In the genomic region with DNA sequence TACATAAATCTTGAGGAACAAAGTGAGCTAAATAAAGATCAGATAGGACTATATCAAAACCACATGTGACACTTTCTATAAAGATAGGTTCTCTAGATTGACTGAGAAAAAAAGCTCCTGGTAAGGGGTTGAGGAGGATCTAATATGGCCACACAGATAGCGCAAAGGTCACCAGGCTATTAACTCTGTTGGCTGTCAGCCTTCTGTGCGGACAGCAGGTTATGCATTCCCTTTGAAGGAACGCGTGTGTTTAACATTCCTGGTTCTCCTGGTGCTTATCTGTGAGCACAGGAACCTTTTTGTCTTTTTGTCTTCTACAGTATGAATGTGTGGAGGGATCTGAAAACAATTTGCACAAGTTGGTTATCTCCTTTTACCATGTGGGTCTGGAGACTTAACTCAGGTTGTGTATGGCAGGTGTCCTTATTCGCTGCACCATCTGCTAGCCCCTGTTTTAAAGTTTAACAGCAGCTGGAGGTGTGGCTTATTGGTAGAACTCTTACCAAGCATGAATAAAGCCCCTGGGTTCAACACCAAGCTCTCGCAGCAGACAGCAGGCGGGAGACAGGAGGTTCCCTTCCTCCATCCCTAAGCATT, we compare ENCODE assay signal across 29 mouse cellular contexts. TPM values are rescaled to one million over a fixed set of nuclear protein-coding genes. Genes with fewer than 3 reads are reported as not detected.
DNase-seq lines count a peak whose midpoint lies in the region; ATAC-seq and TF ChIP-seq lines count a peak whose summit lies in the region.
"Had no signal": no experiment of that assay in that cellular context is flagged by ENCODE, and none has a peak within 500 bp of the region (broad histone marks: within the 10 kb centered on the region; RNA-seq: fewer than 3 reads in every experiment).

No protein-coding gene starts in this region.

- ATAC-seq in heart, embryonic 13.5 days (ENCODE audit: extremely low read depth, insufficient number of reproducible peaks, low FRiP score, low TSS enrichment) = no peak
- ATAC-seq in liver, embryonic 14.5 days (ENCODE audit: insufficient read depth) = peak; percentile 70; the same call in 1 of the 2 replicates
- ATAC-seq: activated CD4-positive, CD25-positive, alpha-beta regulatory T cell, adult 4 months; forebrain, embryonic 15.5 days had no signal

- H3K4me3 ChIP-seq in heart, embryonic 13.5 days = no peak overlapping the region
- no peak overlapping the region for H3K4me3 ChIP-seq in liver, embryonic 14.5 days (ENCODE audit: insufficient read depth in 1 of 2, low read depth in 2 of 2, low read length in 2 of 2)
- H3K4me3 ChIP-seq: embryonic facial prominence, embryonic 10.5 days; forebrain, embryonic 15.5 days; heart, adult 2 months; hindbrain, embryonic 13.5 days; midbrain, embryonic 10.5 days had no signal

- H3K9me3 ChIP-seq in heart, embryonic 13.5 days = no peaks in the 10 kb centered on the region
- H3K9me3 ChIP-seq in liver, embryonic 14.5 days (ENCODE audit: control insufficient read depth, low read length) = no peaks in the 10 kb centered on the region
- H3K9me3 ChIP-seq: embryonic facial prominence, embryonic 10.5 days; forebrain, embryonic 15.5 days; hindbrain, embryonic 13.5 days; midbrain, embryonic 10.5 days had no signal

- peak overlapping the region; percentile 59 for H3K27ac ChIP-seq in heart, embryonic 13.5 days (replicated peaks)
- no peak overlapping the region for H3K27ac ChIP-seq in liver, embryonic 14.5 days
- H3K27ac ChIP-seq: embryonic facial prominence, embryonic 10.5 days; forebrain, embryonic 15.5 days; heart, adult 2 months; hindbrain, embryonic 13.5 days; midbrain, embryonic 10.5 days had no signal

- H3K9ac ChIP-seq in heart, embryonic 13.5 days = no peak overlapping the region
- no peak overlapping the region for H3K9ac ChIP-seq in liver, embryonic 14.5 days (replicated peaks)
- H3K9ac ChIP-seq: forebrain, embryonic 15.5 days; hindbrain, embryonic 13.5 days had no signal

- H3K27me3 ChIP-seq in heart, embryonic 13.5 days (replicated peaks) = no peaks in the 10 kb centered on the region
- no peaks in the 10 kb centered on the region for H3K27me3 ChIP-seq in liver, embryonic 14.5 days (ENCODE audit: control insufficient read depth, insufficient read depth, low read length)
- H3K27me3 ChIP-seq: CH12.LX; forebrain, embryonic 15.5 days; hindbrain, embryonic 13.5 days had no signal

- H3K4me1 ChIP-seq in heart, embryonic 13.5 days = peaks cover 18% of the 10 kb centered on the region
- peaks cover 0 to 4% of the 10 kb centered on the region in 2 experiments; a peak in 2 of 4 replicates for H3K4me1 ChIP-seq in liver, embryonic 14.5 days (replicated peaks; ENCODE audit: control insufficient read depth in 2 of 2, insufficient read depth in 2 of 2, low read length in 1 of 2)
- H3K4me1 ChIP-seq: embryonic facial prominence, embryonic 10.5 days had no signal

- DNase-seq in heart, adult 8-10 months (ENCODE audit: low spot score) = no peak
- DNase-seq in retina, embryonic 14.5 days (ENCODE audit: low spot score) = peak; percentile 7
- no peak for DNase-seq in retina, postnatal 1 day
- DNase-seq in liver, embryonic 14.5 days (ENCODE audit: low read depth in 3 of 3, low spot score in 3 of 3) = peak; percentile 4 to 45 (median 6)
- peak; percentile 30 for DNase-seq in yolk sac, embryonic 10.5 days (ENCODE audit: low spot score)
- DNase-seq in gastrocnemius, adult 18-20 months (ENCODE audit: low spot score) = no peak
- DNase-seq in lung, adult 18-20 months = no peak
- DNase-seq: adrenal gland, postnatal 10 days; B cell, adult 2 months; cerebellum, adult 9-10 months; gastrocnemius, postnatal 14 days; heart, adult 2 months; heart, postnatal 36 days; kidney, adult 11 months; kidney, postnatal 10 days; lung, postnatal 4 days; right cerebral cortex, postnatal 25 days; spleen, adult 18-20 months had no signal

- peak; percentile 39; the same call in 1 of the 2 replicates for TF ChIP-seq EP300 in liver, embryonic 14.5 days (IDR thresholded peaks at IDR 0.05; ENCODE audit: low read depth)

- no peak for TF ChIP-seq CTCF in liver, embryonic 14.5 days (IDR thresholded peaks at IDR 0.05; ENCODE audit: low read depth)

- H3K4me2 ChIP-seq in heart, embryonic 13.5 days = no peak overlapping the region
- no peak overlapping the region for H3K4me2 ChIP-seq in liver, embryonic 14.5 days (ENCODE audit: low read depth)
- H3K4me2 ChIP-seq: forebrain, embryonic 15.5 days; hindbrain, embryonic 13.5 days had no signal

- H3K36me3 ChIP-seq in heart, embryonic 13.5 days = peaks cover 35% of the 10 kb centered on the region
- H3K36me3 ChIP-seq in liver, embryonic 14.5 days (replicated peaks; ENCODE audit: control insufficient read depth, insufficient read depth, low read depth) = peaks cover 4% of the 10 kb centered on the region

- WGBS in heart, embryonic 13.5 days = 36% methylated on average over 7 of the region's 7 CpGs
- WGBS in liver, embryonic 14.5 days (ENCODE audit: insufficient replicate concordance) = 38% methylated on average over 7 of the region's 7 CpGs

RNA-seq across cellular contexts. Expression of a gene that starts 29.1 kb away (rescaled TPM):
- polyA plus RNA-seq in heart, embryonic 13.5 days (2015; fragmentation: Nextera tagmentation; extraction: Ambion mirVana) = 7.2 and 7.3 TPM in 2 replicates
- total RNA-seq in heart, adult 8-10 months (2022) = 10 to 100 TPM; 67.6 to 90.2 (median 81.9) TPM
- polyA plus RNA-seq in liver, embryonic 14.5 days (2012; rRNA removed) = 0.31 and 0.35 TPM in 2 replicates
- 0.06 and 0.13 TPM in 2 replicates for polyA plus RNA-seq in liver, embryonic 14.5 days (2014; fragmentation: Nextera tagmentation; extraction: Ambion mirVana)
- total RNA-seq in gastrocnemius, adult 18-20 months (2021) = under 1 TPM; 0.48 to 0.90 TPM
- polyA plus RNA-seq: activated CD4-positive, CD25-positive, alpha-beta regulatory T cell, adult 4 months had no signal

RNA-seq across cellular contexts. Expression of a gene that starts 49.4 kb away (rescaled TPM):
- 0.11 TPM in 1 of 2 replicates, not detected in the other for polyA plus RNA-seq in heart, embryonic 13.5 days (2015; fragmentation: Nextera tagmentation; extraction: Ambion mirVana)
- not detected for total RNA-seq in heart, adult 8-10 months (2022)
- not detected in 2 replicates for polyA plus RNA-seq in liver, embryonic 14.5 days (2012; rRNA removed)
- not detected in 2 replicates for polyA plus RNA-seq in liver, embryonic 14.5 days (2014; fragmentation: Nextera tagmentation; extraction: Ambion mirVana)
- not detected for total RNA-seq in gastrocnemius, adult 18-20 months (2021)
- total RNA-seq: adrenal gland, postnatal 10 days; CH12.LX; gastrocnemius, postnatal 14 days; heart, adult 2 months; heart, postnatal 36 days had no signal
- polyA plus RNA-seq: activated CD4-positive, CD25-positive, alpha-beta regulatory T cell, adult 4 months; embryonic facial prominence, embryonic 10.5 days; midbrain, embryonic 10.5 days had no signal

RNA-seq across cellular contexts. Expression of a gene that starts 57.6 kb away (rescaled TPM):
- polyA plus RNA-seq in heart, embryonic 13.5 days (2015; fragmentation: Nextera tagmentation; extraction: Ambion mirVana) = 1.4 and 2.1 TPM in 2 replicates
- total RNA-seq in heart, adult 8-10 months (2022) = not detected
- 2.1 and 2.8 TPM in 2 replicates for polyA plus RNA-seq in liver, embryonic 14.5 days (2012; rRNA removed)
- 1.6 and 1.9 TPM in 2 replicates for polyA plus RNA-seq in liver, embryonic 14.5 days (2014; fragmentation: Nextera tagmentation; extraction: Ambion mirVana)
- total RNA-seq in gastrocnemius, adult 18-20 months (2021) = not detected
- total RNA-seq: gastrocnemius, postnatal 14 days; heart, adult 2 months; heart, postnatal 36 days; layer of hippocampus, postnatal 25 days; left cerebral cortex, postnatal 25 days; midbrain, postnatal 0 days had no signal
- polyA plus RNA-seq: embryonic facial prominence, embryonic 10.5 days; hindbrain, embryonic 13.5 days; lung, embryonic 16.5 days had no signal

Comparison
In these comparisons a context has a peak if more than half of its experiments do, and no peak if none do; other contexts are left out.
1. DNase-seq: peak in retina, embryonic 14.5 days (single experiment), liver, embryonic 14.5 days (3 of 3) and yolk sac, embryonic 10.5 days (single experiment); none in heart, adult 8-10 months (single experiment), retina, postnatal 1 day (single experiment), gastrocnemius, adult 18-20 months (single experiment) and lung, adult 18-20 months (0 of 2).
2. RNA of a gene that starts 29.1 kb away (total RNA-seq): 67.6 to 90.2 TPM in heart, adult 8-10 months; 0.48 to 0.90 TPM in gastrocnemius, adult 18-20 months; every median in the first group is over 10 times any median in the second.